Mouse (Mus musculus): ENCODE results near the gene Leap2. TPM values are rescaled to one million over a fixed set of nuclear protein-coding genes. Genes with fewer than 3 reads are reported as not detected.

Gene Leap2
- polyA plus RNA-seq, 1 experiment from 2014 or later: 0.88 TPM

Small RNA genes lying within 50 kb of the gene (microRNA-seq; reads per million reads assigned to microRNA genes)
- not detected for gene Mir6920

Other genes with a start within 250 kb of the Leap2 start
- gene Hspa4, start 122.7 kb downstream of the Leap2 start, polyA plus RNA-seq (2014; fragmentation: Nextera tagmentation; extraction: Ambion mirVana): 81.0 and 84.6 TPM in 2 replicates
- 24.0 and 25.9 TPM in 2 replicates for gene Zcchc10, start 98.5 kb downstream of the Leap2 start, polyA plus RNA-seq (2014; fragmentation: Nextera tagmentation; extraction: Ambion mirVana)
- gene Aff4, start 72.3 kb downstream of the Leap2 start, polyA plus RNA-seq (2014; fragmentation: Nextera tagmentation; extraction: Ambion mirVana): 88.9 and 93.6 TPM in 2 replicates
- 477 and 521 TPM in 2 replicates for gene Uqcrq, start 7.7 kb upstream of the Leap2 start, polyA plus RNA-seq (2014; fragmentation: Nextera tagmentation; extraction: Ambion mirVana)
- gene Gdf9, start 7.9 kb upstream of the Leap2 start, polyA plus RNA-seq (2014; fragmentation: Nextera tagmentation; extraction: Ambion mirVana): 1.7 and 2.2 TPM in 2 replicates
- 0.13 and 0.14 TPM in 2 replicates for gene Gm10447, start 33.9 kb upstream of the Leap2 start, polyA plus RNA-seq (2014; fragmentation: Nextera tagmentation; extraction: Ambion mirVana)
- 0.98 and 1.1 TPM in 2 replicates for gene Shroom1, start 34.0 kb upstream of the Leap2 start, polyA plus RNA-seq (2014; fragmentation: Nextera tagmentation; extraction: Ambion mirVana)
- not detected in 2 replicates for gene Gm9837, start 47.3 kb upstream of the Leap2 start, polyA plus RNA-seq (2014; fragmentation: Nextera tagmentation; extraction: Ambion mirVana)
- gene Gm9945, start 57.0 kb upstream of the Leap2 start, polyA plus RNA-seq (2014; fragmentation: Nextera tagmentation; extraction: Ambion mirVana): not detected in 2 replicates
- gene Sowaha, start 57.1 kb upstream of the Leap2 start, polyA plus RNA-seq (2014; fragmentation: Nextera tagmentation; extraction: Ambion mirVana): 0.13 and 0.24 TPM in 2 replicates
- 24.5 and 26.1 TPM in 2 replicates for gene Sept8, start 96.1 kb upstream of the Leap2 start, polyA plus RNA-seq (2014; fragmentation: Nextera tagmentation; extraction: Ambion mirVana)
- gene Kif3a, start 144.2 kb upstream of the Leap2 start, polyA plus RNA-seq (2014; fragmentation: Nextera tagmentation; extraction: Ambion mirVana): 75.2 and 77.5 TPM in 2 replicates
- 2.1 and 2.2 TPM in 2 replicates for gene Il4, start 195.5 kb upstream of the Leap2 start, polyA plus RNA-seq (2014; fragmentation: Nextera tagmentation; extraction: Ambion mirVana)
- not detected in 2 replicates for gene Il13, start 211.5 kb upstream of the Leap2 start, polyA plus RNA-seq (2014; fragmentation: Nextera tagmentation; extraction: Ambion mirVana)

All from stomach, embryonic 14.5 days (tissue).